ENCODE assay signal across 14 mouse cellular contexts in genomic region chr10:82791713-82792112, GRCm38 (mm10).
"Had no signal": no experiment of that assay in that cellular context is flagged by ENCODE, and none has a peak within 500 bp of the region (broad histone marks: within the 10 kb centered on the region; RNA-seq: fewer than 3 reads in every experiment).

No protein-coding gene starts in this region.

- H3K9ac ChIP-seq: limb, embryonic 12.5 days; liver, embryonic 13.5 days; midbrain, embryonic 13.5 days; neural tube, embryonic 15.5 days had no signal

- H3K36me3 ChIP-seq: limb, embryonic 12.5 days; liver, embryonic 13.5 days; midbrain, embryonic 13.5 days; neural tube, embryonic 15.5 days had no signal

- H3K9me3 ChIP-seq: liver, embryonic 13.5 days; midbrain, embryonic 13.5 days; neural tube, embryonic 15.5 days had no signal

- H3K27me3 ChIP-seq: limb, embryonic 12.5 days; midbrain, embryonic 13.5 days; neural tube, embryonic 15.5 days had no signal

- DNase-seq: kidney, adult 18-20 months; kidney, postnatal 10 days; layer of hippocampus, postnatal 36 days; liver, embryonic 13.5 days; lung, adult 2 months; lung, postnatal 10 days; right cerebral cortex, adult 18-20 months; thymus, adult 18-20 months; thymus, postnatal 14 days had no signal

- H3K4me2 ChIP-seq: limb, embryonic 12.5 days; liver, embryonic 13.5 days; midbrain, embryonic 13.5 days; neural tube, embryonic 15.5 days had no signal

- H3K4me3 ChIP-seq: limb, embryonic 12.5 days; liver, embryonic 13.5 days; midbrain, embryonic 13.5 days; myocyte; neural tube, embryonic 15.5 days had no signal

- ATAC-seq: midbrain, embryonic 13.5 days had no signal

- H3K27ac ChIP-seq: limb, embryonic 12.5 days; liver, embryonic 13.5 days; midbrain, embryonic 13.5 days; neural tube, embryonic 15.5 days; stomach, postnatal 0 days had no signal
